Mouse (Mus musculus) thymus, adult 18-20 months (tissue): ENCODE measurements around the gene Upb1.
A peak's percentile ranks its signal among the peaks of the same experiment; 100 is the strongest.
"Not testable (repeated sequence)": the region's sequence is repeated elsewhere in the genome, so short reads cannot be mapped to it uniquely, and the experiment has no call there.

Source experiments
- DNase-seq, 2 experiments: peaks; one replicate each; pipeline ENCODE4 v3.0.0; 2022; ENCODE audit warnings: mixed read lengths in 2 of 2

Gene Upb1

GRCm38 (mm10) chr10:75457852-75458251 is 56.9 kb downstream of the Upb1 start:
- no peak for DNase-seq

DNA sequence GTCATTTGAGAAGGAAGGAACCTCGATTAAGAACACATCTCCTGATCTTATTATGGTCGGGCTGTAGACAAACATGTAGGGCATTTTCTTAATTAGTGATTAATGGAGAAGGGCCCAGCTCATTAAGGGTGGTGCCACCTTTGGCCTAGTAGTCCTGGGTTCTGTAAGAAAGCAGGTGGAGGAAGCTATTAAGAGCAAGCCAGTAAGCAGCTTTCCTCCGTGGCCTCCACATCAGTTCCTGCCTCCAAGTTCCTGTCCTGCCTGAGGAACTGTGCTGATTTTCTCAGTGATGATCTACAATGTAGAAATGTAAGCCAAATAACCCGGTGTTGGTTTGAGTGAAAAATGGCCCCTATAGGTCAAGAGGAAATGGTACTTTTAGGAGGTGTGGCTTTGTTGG is 57.4 kb downstream of the Upb1 start:
- DNase-seq: no peak

DNA sequence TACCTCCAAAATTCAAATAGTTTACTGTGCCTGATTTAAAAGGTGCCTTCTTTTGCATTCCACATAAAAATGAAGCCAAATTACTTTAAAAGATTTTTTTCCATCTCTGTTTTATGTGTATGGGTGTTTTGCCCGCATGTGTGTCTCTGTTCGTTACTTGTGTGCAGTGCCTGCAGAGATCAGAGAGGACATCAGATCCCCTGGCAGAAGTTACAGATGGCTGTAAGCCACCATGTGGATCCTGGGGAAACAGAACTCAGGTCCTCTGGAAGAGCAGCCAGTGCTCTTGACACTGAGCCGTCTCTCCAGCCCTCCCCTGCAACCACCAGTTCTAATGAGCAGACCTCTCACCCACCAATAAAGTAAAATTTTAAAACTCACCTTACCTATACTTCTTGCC is 61.8 kb downstream of the Upb1 start:
- DNase-seq: no peak

DNA sequence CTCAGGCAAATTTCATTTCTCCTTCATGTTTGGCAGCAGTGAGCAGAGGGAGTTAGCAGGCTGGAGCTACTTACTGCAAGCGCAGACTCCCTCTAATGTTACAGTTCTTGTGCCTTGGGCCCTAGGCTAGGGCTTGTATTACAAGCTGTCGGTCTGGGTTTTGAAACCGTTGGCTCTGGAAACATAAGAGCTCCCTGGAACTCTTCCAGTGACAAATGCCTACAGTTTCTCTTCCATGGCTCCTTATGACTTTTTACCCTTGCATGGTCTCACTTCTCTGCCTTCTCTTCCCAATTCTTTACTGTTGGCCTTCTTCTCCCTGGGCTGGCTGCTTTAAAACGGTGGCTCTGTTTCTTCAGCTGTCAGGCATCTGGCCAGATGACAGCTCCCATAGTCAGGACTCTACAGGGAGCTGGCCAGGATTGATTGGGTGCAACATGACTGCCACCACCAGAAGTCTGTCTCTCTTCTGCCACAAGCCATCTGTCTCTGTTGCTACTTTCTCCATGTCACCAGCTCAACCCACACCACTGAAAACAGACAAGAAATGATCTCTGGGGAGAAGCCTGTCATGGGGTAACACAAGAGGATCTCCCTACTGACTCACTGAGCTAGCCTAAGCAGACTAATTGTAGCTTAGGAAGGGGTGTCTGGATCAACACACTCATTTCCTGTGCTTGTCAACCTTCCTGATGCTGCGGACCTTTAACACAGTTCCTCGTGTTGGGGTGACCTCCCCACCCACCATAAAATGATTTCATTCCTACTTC is 65.1 kb downstream of the Upb1 start:
- no peak for DNase-seq

- DNase-seq: no peak
Measured at GRCm38 (mm10) chr10:75473411-75473810, 72.5 kb downstream of the Upb1 start.

- no peak for DNase-seq
Measured at GRCm38 (mm10) chr10:75474571-75474970, 73.7 kb downstream of the Upb1 start.

GRCm38 (mm10) chr10:75475139-75475850 is 74.4 kb downstream of the Upb1 start:
- DNase-seq: not testable (repeated sequence)

DNA sequence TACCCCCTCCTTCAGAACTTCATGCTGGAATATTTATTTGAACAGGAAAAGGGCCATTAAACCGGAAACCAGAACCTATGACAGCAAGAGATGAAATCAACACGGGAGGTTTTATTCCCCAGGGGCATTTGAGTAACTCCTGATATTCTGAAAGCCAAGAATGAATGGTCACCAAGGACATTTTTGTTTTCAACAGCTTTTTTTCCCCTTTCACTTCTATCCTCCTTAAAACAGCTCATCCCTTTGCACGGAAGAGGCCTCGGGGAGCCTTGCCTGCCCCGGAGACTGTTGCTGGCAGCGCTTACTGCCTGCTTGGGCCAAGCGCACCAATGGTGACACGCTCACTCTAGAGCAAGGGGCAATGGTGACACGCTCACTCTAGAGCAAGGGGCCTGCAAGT is 76.1 kb downstream of the Upb1 start:
- DNase-seq: no peak

DNA sequence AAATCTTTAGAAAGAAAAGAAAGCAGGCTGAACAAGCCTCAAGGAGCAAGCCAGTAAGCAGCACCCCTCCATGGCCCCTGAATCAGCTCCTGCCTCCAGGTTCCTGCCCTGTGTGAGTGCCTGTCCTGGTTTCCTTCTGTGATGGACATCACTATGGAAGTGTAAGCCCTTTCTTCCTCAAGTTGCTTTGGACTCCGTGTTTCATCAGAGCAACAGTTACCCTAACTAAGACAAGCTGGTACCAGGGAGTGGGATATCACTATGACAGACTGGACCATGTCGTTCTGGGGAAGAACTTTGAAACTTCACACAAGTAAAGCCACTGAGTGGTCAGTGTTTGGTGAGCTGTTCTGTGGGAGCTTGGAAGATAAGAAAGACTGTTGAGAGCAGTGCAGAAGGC is 79.0 kb downstream of the Upb1 start:
- DNase-seq: no peak

DNA sequence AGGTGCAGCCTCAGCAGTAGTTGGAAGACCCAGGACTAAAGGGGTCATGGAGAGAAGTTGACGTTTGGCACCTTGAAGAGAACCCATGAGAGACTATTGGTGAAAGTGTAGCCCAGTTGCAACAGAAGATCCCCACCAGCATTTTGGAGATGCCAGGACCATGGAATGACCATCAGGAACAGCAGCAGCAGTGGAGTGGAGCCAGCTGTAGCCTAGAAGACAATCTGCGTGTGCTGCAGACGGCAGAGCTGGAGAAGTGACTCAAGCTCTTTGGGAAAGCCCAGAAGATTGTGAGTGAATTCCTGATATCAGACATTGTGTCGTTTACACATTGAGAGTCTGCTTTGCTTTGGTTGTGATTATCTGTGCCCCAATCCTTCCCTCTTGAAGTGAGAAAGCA is 80.8 kb downstream of the Upb1 start:
- no peak for DNase-seq

- DNase-seq: no peak
Measured at GRCm38 (mm10) chr10:75482271-75482670, 81.4 kb downstream of the Upb1 start.

- no peak for DNase-seq
Measured at GRCm38 (mm10) chr10:75482919-75483483, 82.1 kb downstream of the Upb1 start.

DNA sequence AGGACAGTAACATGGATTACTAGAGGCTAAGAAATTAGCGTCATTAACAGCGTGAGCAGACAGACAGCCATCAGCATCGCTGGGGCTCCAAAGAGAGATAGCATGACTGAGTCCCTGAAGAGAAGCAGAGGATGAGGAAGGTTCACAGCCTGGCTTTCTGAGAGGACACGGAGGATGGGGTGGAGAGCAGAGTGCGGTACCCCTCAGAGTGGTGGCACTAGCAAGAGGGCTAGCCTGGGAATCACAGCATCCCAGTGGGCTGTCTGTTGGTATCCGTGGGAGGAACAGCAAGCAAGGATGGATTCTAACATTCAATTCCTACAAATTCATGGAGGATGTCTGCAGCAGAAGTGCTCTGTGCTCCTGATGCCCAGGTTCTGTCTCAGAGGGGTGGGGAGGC is 83.2 kb downstream of the Upb1 start:
- DNase-seq: no peak

- DNase-seq: no peak
Measured at GRCm38 (mm10) chr10:75484767-75485166, 83.9 kb downstream of the Upb1 start.

GRCm38 (mm10) chr10:75486086-75486979 is 85.4 kb downstream of the Upb1 start:
- peak; percentile 21 to 47 for DNase-seq

GRCm38 (mm10) chr10:75487131-75487530 is 86.2 kb downstream of the Upb1 start:
- DNase-seq: no peak

DNA sequence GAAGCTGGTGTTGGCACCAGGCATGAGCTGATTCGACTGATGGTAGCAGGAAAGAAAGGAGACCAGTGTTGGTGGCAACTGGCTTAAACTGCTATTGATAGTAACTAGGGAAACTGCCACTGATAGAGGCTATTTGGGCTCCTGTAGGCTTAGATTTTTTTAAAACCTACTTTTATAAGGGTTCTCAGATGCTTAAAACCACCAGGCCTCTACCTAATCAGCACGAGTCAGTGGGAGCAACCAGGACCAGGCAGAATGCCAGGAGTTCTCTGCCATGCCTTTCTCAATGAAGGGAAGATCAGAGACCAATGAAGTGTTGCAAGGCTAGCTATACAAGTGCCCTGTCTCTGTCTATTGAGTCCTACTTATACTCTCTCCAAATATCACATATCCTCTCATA is 88.6 kb downstream of the Upb1 start:
- no peak for DNase-seq

GRCm38 (mm10) chr10:75490731-75491130 is 89.8 kb downstream of the Upb1 start:
- DNase-seq: no peak
